Mouse (Mus musculus) lung, embryonic 15.5 days (tissue): Measurements from ENCODE around the gene Gm13023. TPM values are rescaled to one million over a fixed set of nuclear protein-coding genes. Genes with fewer than 3 reads are reported as not detected.
"Not testable (repeated sequence)": the region's sequence is repeated elsewhere in the genome, so short reads cannot be mapped to it uniquely, and the experiment has no call there.

Experiments
- ATAC-seq: fragments of 200-750 bp; cut with Nextera tagmentation; 2 replicates; pipeline ENCODE4 v1.8.0; 2017; ENCODE audit warnings: moderate number of reproducible peaks, borderline replicate concordance; ENCODE audit not compliant: low FRiP score, low TSS enrichment; ENCODE audit errors: extremely low read depth
- H3K27ac ChIP-seq: fragments of 300-500 bp; sonication (generic); 2 replicates; pipeline ENCODE4 v1.5.1; 2015; ENCODE audit warnings: moderate library complexity, mild to moderate bottlenecking, inconsistent platforms
- H3K27me3 ChIP-seq: fragments of 300-500 bp; sonication (generic); 2 replicates; pipeline ENCODE4 v1.6.1; 2015; ENCODE audit warnings: inconsistent platforms
- H3K36me3 ChIP-seq: fragments of 300-500 bp; sonication (generic); 2 replicates; pipeline ENCODE4 v1.6.1; 2015; ENCODE audit warnings: inconsistent platforms
- H3K4me1 ChIP-seq: fragments of 300-500 bp; sonication (generic); 2 replicates; pipeline ENCODE4 v1.6.1; 2015; ENCODE audit warnings: inconsistent platforms
- H3K4me2 ChIP-seq: fragments of 300-500 bp; sonication (generic); 2 replicates; pipeline ENCODE4 v1.6.1; 2015; ENCODE audit warnings: inconsistent platforms, mild to moderate bottlenecking, moderate library complexity
- H3K4me3 ChIP-seq: fragments of 300-500 bp; sonication (generic); 2 replicates; pipeline ENCODE4 v1.5.1; 2015; ENCODE audit warnings: mild to moderate bottlenecking, inconsistent platforms
- H3K9ac ChIP-seq: fragments of 300-500 bp; sonication (generic); 2 replicates; pipeline ENCODE4 v1.6.1; 2015; ENCODE audit warnings: inconsistent platforms
- H3K9me3 ChIP-seq: fragments of 300-500 bp; sonication (generic); 2 replicates; pipeline ENCODE4 v1.6.1; 2016; ENCODE audit warnings: inconsistent platforms
- WGBS: fragments of 180-500 bp; shearing (Covaris S2); methylation state at CpG from one replicate; pipeline ENCODE4 v1.1.7; 2015; 5-methylcytosine and 5-hydroxymethylcytosine counted together
- polyA plus RNA-seq: library from polyadenylated mRNA; unstranded; fragments of >200 nt; fragmentation: Nextera tagmentation; extraction: Ambion mirVana; gene quantifications from 2 replicates; pipeline ENCODE4 v1.2.1, GENCODE M21; 2015

Gm13023 gene
- not detected in 2 replicates for polyA plus RNA-seq

- not testable (repeated sequence) for H3K4me3 ChIP-seq, H3K9ac ChIP-seq, H3K27me3 ChIP-seq, H3K4me2 ChIP-seq, H3K9me3 ChIP-seq, ATAC-seq, H3K36me3 ChIP-seq, H3K27ac ChIP-seq, H3K4me1 ChIP-seq
- WGBS: 88% methylated on average over 3 of the region's 3 CpGs
Measured at GRCm38 (mm10) chr4:143789052-143789451, at the start of gene Gm13023. Gene Gm13023 (plus strand): TSS chr4:143789352.

DNA sequence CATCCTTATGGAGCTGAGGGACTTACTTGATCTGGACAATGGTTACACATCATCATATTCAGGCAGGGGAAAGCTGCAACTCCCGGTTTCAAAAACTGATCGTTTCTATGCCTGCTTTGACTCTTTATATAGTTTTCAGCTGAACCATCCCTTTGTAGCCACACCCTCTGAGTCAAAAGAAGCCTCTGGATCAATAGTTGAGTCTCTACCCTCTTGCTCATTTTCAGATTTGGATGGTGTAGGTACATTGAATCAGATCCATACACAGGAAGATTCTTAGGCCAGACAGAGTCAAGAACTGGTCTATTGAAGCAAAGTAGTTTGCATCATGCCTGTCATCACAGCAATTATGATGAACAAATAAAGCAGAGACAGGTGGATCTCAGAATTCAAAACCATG lies 26.8 kb downstream of the Gm13023 start, which contains the start of gene Gm13084:
TSS of gene Gm13084 (minus strand) at position 101 of the 400 bp plus-strand sequence.
- no peak within 1 kb of the TSS for H3K4me2 ChIP-seq
- no peaks in the 10 kb centered on the region for H3K27me3 ChIP-seq

More for the DNA sequence above, 26.8 kb downstream of the Gm13023 start, which contains the start of gene Gm13084:
- Histone ChIP-seq H3K9ac (no peak within 1 kb of the TSS), H3K4me3 (no peak within 1 kb of the TSS), H3K9me3 (0 out of 2 replicates have a peak, but pooled peaks cover 4% of the 10 kb centered on the region), H3K27ac (no peak within 1 kb of the TSS), H3K4me1 (no peaks in the 10 kb centered on the region), H3K36me3 (no peaks in the 10 kb centered on the region)
- ATAC-seq: no peak
- WGBS: 77% methylated on average over 2 of the region's 2 CpGs

Other genes with a start within 250 kb of the Gm13023 start
- not detected in 2 replicates for gene BC080695, start 237.7 kb upstream of the Gm13023 start, polyA plus RNA-seq
- not detected in 2 replicates for gene Gm13057, start 237.6 kb upstream of the Gm13023 start, polyA plus RNA-seq
- not detected in 2 replicates for gene Gm13083, start 174.3 kb upstream of the Gm13023 start, polyA plus RNA-seq
- not detected in 2 replicates for gene Gm13088, start 132.1 kb upstream of the Gm13023 start, polyA plus RNA-seq
- gene Gm13089, start 86.6 kb upstream of the Gm13023 start, polyA plus RNA-seq: not detected in 2 replicates
- not detected in 2 replicates for gene Gm13078, start 69.9 kb upstream of the Gm13023 start, polyA plus RNA-seq
- gene Gm13084, start 26.7 kb downstream of the Gm13023 start, polyA plus RNA-seq: not detected in 2 replicates
- gene Gm13103, start 57.1 kb downstream of the Gm13023 start, polyA plus RNA-seq: not detected in 2 replicates
- not detected in 2 replicates for gene Pramef6, start 111.0 kb downstream of the Gm13023 start, polyA plus RNA-seq
- gene Pramef25, start 161.7 kb downstream of the Gm13023 start, polyA plus RNA-seq: not detected in 2 replicates
- not detected in 2 replicates for gene Gm13101, start 177.6 kb downstream of the Gm13023 start, polyA plus RNA-seq
- gene Pramef17, start 205.0 kb downstream of the Gm13023 start, polyA plus RNA-seq: not detected in 2 replicates